Mouse (Mus musculus): ENCODE results near the gene Gphb5.

Gene Gphb5

GRCm38 (mm10) chr12:75394011-75394773 lies 22.4 kb downstream of the Gphb5 start:
- DNase-seq (ENCODE audit: low read depth, low spot score) = no peak

DNA sequence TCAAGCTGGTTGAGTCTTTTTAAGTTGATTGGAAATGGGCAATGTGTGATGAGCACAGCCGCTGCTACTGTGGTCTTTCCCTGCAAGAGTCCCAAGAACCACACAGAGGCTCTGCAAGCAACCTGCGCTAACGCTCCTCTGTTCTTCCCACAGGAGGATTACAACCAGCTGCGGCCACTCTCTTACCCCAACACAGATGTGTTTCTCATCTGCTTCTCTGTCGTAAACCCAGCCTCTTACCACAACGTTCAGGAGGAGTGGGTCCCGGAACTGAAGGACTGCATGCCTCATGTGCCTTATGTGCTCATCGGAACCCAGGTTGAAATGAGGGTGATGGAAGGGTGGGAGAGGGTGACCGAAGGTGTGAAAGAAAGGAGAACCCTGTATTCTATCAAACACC lies 25.1 kb downstream of the Gphb5 start:
- no peak for DNase-seq (ENCODE audit: low read depth, low spot score)

GRCm38 (mm10) chr12:75389308-75390135 lies 27.1 kb downstream of the Gphb5 start:
- DNase-seq (ENCODE audit: low read depth, low spot score) = peak; percentile 18

DNA sequence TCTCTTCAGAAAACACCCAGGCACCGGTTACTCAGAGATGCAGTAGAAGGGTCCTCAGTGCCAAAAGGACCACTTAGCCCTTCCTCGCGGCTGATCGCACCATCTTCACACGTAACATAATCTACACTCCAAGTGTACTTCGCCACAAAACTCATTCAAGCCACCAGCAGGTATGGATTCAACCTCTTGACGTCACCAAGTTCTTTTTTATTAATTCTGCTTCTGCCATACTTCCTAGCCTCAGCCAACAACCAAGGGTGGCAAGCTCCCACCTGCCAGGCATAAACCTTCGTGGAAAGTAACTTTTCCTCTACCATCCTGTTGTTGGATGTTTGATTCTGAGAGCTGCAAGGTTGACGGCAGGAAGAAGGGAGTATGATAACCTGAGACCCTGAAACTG lies 28.1 kb downstream of the Gphb5 start:
- no peak for DNase-seq (ENCODE audit: low read depth, low spot score)

DNA sequence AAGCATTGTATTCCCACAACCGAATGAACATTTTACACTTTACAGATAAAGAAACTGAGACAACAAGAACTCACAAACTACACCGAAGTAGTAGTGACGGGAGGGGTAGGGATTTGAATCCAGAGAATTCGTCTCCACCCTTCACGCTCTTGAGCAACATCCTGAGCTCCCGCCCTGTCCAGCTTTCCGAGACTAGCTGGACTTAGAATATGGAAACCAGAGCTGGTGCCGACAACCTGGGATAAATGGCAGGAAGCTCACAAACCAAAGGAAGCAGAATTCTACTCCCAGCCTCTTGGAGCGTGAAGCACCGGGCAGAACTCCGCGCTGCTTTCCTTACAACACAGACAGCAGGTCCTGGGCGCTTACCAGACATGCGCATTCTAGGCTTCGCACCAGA lies 28.7 kb downstream of the Gphb5 start:
- DNase-seq (ENCODE audit: low read depth, low spot score) = no peak

- DNase-seq (ENCODE audit: low read depth, low spot score) = no peak
Measured at GRCm38 (mm10) chr12:75387156-75387555, 29.4 kb downstream of the Gphb5 start.

DNA sequence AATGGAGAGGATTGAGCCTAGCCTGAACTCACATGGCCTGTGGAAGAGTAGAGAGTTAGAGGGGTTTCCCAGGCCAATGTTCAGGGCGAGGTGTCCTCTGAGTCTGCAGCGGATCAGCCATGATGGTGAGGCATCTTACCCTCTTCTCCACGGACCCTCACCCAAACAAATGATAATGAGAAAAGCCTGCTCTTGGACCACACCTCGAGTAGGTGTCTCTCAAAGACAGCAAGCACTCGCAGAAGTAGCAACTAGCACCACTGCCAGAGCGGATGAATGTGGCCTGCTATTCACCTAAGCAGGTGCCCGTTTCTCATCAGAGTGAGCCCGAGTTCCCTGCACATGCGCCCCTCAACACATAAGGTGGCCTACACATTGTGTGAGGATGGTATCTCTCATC lies 29.9 kb downstream of the Gphb5 start:
- DNase-seq (ENCODE audit: low read depth, low spot score) = no peak

DNA sequence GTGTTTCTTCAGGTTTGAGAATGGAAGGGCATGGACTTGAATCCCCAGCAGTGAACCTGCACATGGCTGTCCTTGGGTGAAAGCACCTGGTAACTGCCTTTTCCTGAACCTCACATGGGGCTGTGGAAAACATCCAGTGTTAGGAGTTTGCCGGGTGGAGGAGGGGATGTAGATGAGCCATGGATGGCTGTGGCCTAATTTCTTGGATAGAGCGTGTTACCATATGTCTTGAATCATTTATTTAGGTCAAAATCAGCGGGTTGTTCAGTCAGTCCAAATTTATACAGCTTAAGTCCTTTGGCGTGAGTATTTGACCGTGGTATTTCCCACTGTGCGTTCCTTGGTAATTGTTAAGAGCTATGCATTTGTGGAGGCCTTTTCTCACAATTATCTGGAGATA lies 40.5 kb downstream of the Gphb5 start:
- DNase-seq (ENCODE audit: low read depth, low spot score) = no peak

- no peak for DNase-seq (ENCODE audit: low read depth, low spot score)
Measured at GRCm38 (mm10) chr12:75375060-75375459, 41.5 kb downstream of the Gphb5 start.

- no peak for DNase-seq (ENCODE audit: low read depth, low spot score)
Measured at GRCm38 (mm10) chr12:75374437-75374836, 42.1 kb downstream of the Gphb5 start.

DNA sequence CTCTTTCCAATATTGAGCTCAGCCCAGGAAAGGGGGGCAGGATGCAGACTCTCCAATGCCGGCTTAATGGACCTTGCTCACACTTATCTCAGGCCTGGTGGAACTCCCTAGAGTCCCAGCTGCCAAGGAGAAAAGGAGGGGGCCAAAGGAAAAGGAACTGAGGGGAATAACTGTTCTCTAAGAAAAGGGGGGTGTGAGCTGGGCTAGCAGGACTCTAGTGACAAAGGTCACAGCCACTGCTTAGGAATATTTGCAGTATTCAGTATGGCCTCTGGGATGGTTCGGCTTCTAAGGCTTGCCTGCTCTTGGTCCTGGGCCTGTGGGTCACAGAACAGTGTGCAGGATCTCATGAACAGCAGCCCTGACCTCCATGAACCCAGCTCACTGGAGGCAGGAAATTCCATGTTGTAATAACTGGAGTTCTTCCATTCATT lies 47.1 kb downstream of the Gphb5 start:
- DNase-seq (ENCODE audit: low read depth, low spot score) = no peak

DNA sequence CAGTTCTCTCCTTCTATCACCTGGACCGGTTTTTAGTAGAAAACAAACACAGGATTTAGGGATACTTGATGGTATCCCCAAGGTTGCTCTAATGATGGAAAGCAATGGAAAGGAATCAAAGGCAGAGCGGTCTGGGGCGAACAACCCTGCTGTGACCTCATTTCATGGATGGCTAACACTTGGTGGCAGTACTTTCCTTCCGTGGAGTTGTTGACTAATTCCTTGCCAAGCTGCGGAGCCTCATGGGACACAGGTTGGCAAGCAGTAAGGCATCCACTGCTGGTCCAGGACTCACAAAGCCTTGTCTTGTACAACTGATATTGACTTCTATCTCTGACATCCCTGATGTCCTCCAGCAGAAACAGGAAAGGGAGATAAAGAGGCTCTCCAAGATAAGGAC lies 48.1 kb downstream of the Gphb5 start:
- DNase-seq (ENCODE audit: low read depth, low spot score) = no peak

GRCm38 (mm10) chr12:75367371-75367770 lies 49.2 kb downstream of the Gphb5 start:
- DNase-seq (ENCODE audit: low read depth, low spot score) = no peak

GRCm38 (mm10) chr12:75365621-75366124 lies 50.9 kb downstream of the Gphb5 start:
- DNase-seq (ENCODE audit: low read depth, low spot score) = no peak

DNA sequence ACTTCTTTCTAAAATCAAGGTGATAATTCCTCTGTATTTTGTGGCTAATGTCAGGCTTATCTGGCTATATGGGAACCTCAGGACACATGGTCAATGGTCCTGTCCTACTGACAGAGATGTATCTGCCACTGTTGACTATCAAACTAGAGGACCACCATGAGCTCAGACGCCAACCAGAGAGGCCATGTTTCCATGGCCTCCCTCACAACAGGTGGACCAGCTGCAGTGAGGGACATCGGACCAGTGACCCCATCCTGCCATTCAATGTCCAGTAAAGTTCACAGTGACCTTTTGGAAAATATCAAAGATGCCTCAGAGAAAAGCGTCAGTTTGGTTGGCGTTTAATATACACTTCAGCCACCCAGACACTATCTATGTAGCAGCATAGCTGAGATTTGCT lies 52.2 kb downstream of the Gphb5 start:
- no peak for DNase-seq (ENCODE audit: low read depth, low spot score)

GRCm38 (mm10) chr12:75362456-75362855 lies 54.1 kb downstream of the Gphb5 start:
- no peak for DNase-seq (ENCODE audit: low read depth, low spot score)
